Comparison of ENCODE assay signal across 19 mouse cellular contexts in the genomic region with DNA sequence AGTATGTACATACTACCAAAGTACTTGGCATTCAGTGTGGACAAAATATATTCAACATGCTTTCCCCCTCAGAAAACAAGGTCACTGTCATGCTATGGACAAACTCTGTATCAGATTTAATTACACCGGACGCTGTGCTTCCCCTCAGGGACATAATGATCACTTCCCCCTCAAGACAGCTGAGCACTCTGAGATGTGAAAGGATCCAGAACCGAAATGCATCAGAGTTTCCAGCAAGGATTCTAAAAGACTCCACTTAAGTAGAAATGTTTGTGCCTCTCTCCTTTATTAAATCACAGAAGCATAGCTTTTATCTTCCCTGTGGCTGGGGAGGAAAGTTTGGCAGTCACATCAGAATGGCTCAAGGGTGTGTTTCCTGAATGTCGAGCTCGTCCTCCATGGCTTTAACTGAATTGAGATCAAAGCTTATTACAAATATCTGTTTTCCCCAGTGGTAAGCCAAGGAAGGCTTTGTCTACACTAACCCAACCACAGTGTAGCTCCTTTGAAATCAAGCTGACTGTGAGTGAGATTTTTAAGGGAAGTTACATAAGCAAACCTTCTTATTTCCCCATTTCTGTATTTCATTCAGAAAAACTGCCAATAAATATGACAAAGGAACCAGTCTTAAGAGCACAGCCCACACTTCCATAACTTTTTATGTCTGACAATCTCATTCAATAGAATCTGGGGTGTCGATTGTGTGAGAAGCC.
A peak's percentile ranks its signal among the peaks of the same experiment; 100 is the strongest.
DNase-seq lines count a peak whose midpoint lies in the region; ATAC-seq and TF ChIP-seq lines count a peak whose summit lies in the region.
"Had no signal": no experiment of that assay in that cellular context is flagged by ENCODE, and none has a peak within 500 bp of the region (broad histone marks: within the 10 kb centered on the region; RNA-seq: fewer than 3 reads in every experiment).

No protein-coding gene starts in this region.

- peak overlapping the region; percentile 23; the same call in 1 of the 2 replicates for H3K4me2 ChIP-seq in heart, embryonic 14.5 days (ENCODE audit: low read length)
- no peak overlapping the region for H3K4me2 ChIP-seq in lung, embryonic 16.5 days (ENCODE audit: low read depth, low read length)
- H3K4me2 ChIP-seq in intestine, embryonic 16.5 days (ENCODE audit: low read depth, low read length): no peak overlapping the region
- H3K4me2 ChIP-seq: hindbrain, embryonic 12.5 days; stomach, embryonic 15.5 days had no signal

- H3K4me1 ChIP-seq in heart, embryonic 14.5 days (ENCODE audit: control insufficient read depth in 2 of 2, insufficient read depth in 2 of 2, low read length in 2 of 2): peaks cover 2 to 13% of the 10 kb centered on the region in 2 experiments; a peak in 3 of 4 replicates
- peaks cover 5% of the 10 kb centered on the region; the same call in 1 of the 2 replicates for H3K4me1 ChIP-seq in lung, embryonic 16.5 days (replicated peaks; ENCODE audit: control insufficient read depth, insufficient read depth, low read length)
- no peaks in the 10 kb centered on the region for H3K4me1 ChIP-seq in lung, adult 2 months (ENCODE audit: control insufficient read depth, insufficient read depth, low read length)
- H3K4me1 ChIP-seq in bone marrow macrophage, adult 2 months (ENCODE audit: control insufficient read depth, insufficient read depth, low read length): peaks cover 9% of the 10 kb centered on the region
- H3K4me1 ChIP-seq in intestine, embryonic 16.5 days (ENCODE audit: control insufficient read depth, insufficient read depth, low read length): no peaks in the 10 kb centered on the region
- H3K4me1 ChIP-seq: forebrain, embryonic 10.5 days; hindbrain, embryonic 12.5 days; megakaryocyte, embryonic 14.5 days; stomach, embryonic 15.5 days had no signal

- peak overlapping the region; percentile 41 to 50; a peak in 3 of 4 replicates for H3K27ac ChIP-seq in heart, embryonic 14.5 days (replicated peaks in 1 of 2; ENCODE audit: control insufficient read depth in 1 of 2, insufficient read depth in 1 of 2, low read depth in 2 of 2, low read length in 2 of 2)
- peak overlapping the region; percentile 57; the same call in 1 of the 2 replicates for H3K27ac ChIP-seq in lung, embryonic 16.5 days (ENCODE audit: low read length)
- H3K27ac ChIP-seq in bone marrow macrophage, adult 2 months (ENCODE audit: insufficient read depth, low read depth, low read length): peak overlapping the region; percentile 78
- no peak overlapping the region for H3K27ac ChIP-seq in intestine, embryonic 16.5 days (ENCODE audit: low read length)
- H3K27ac ChIP-seq: forebrain, embryonic 10.5 days; hindbrain, embryonic 12.5 days; liver, embryonic 14.5 days; stomach, embryonic 15.5 days had no signal

- no peaks in the 10 kb centered on the region for H3K36me3 ChIP-seq in heart, embryonic 14.5 days (ENCODE audit: control insufficient read depth, insufficient read depth, low read length)
- H3K36me3 ChIP-seq in lung, embryonic 16.5 days (ENCODE audit: control insufficient read depth, insufficient read depth, low read length): no peaks in the 10 kb centered on the region
- no peaks in the 10 kb centered on the region for H3K36me3 ChIP-seq in intestine, embryonic 16.5 days (ENCODE audit: control insufficient read depth, insufficient read depth, low read length)
- H3K36me3 ChIP-seq: forebrain, embryonic 10.5 days; hindbrain, embryonic 12.5 days; stomach, embryonic 15.5 days had no signal

- intact Hi-C loops in heart, postnatal 25 days (cut with DNase I): no loop called here
- intact Hi-C loops in left cerebral cortex, postnatal 14 days (cut with DNase I): no loop called here

- ATAC-seq in heart, embryonic 14.5 days (ENCODE audit: insufficient number of reproducible peaks, insufficient read depth, low FRiP score, low read depth): no peak
- ATAC-seq in lung, embryonic 16.5 days (ENCODE audit: low read depth): peak; percentile 15; the same call in 1 of the 2 replicates
- ATAC-seq in intestine, embryonic 16.5 days: peak; percentile 36

- no peak overlapping the region for H3K4me3 ChIP-seq in heart, embryonic 14.5 days (ENCODE audit: control insufficient read depth in 1 of 2, insufficient read depth in 1 of 2, low read depth in 1 of 2, low read length in 2 of 2)
- H3K4me3 ChIP-seq in lung, embryonic 16.5 days (ENCODE audit: low read length): no peak overlapping the region
- no peak overlapping the region for H3K4me3 ChIP-seq in lung, adult 2 months (replicated peaks; ENCODE audit: extremely low read depth, low read depth, low read length)
- H3K4me3 ChIP-seq in bone marrow macrophage, adult 2 months (ENCODE audit: insufficient read depth, low read length): no peak overlapping the region
- H3K4me3 ChIP-seq in intestine, embryonic 16.5 days (ENCODE audit: low read length): no peak overlapping the region
- H3K4me3 ChIP-seq: forebrain, embryonic 10.5 days; hindbrain, embryonic 12.5 days; megakaryocyte, embryonic 14.5 days; stomach, embryonic 15.5 days had no signal

- WGBS in heart, embryonic 14.5 days: 15% methylated on average over 6 of the region's 6 CpGs
- 19% methylated on average over 6 of the region's 6 CpGs for WGBS in lung, embryonic 16.5 days
- 16% methylated on average over 6 of the region's 6 CpGs for WGBS in lung, adult 2 months
- 25% methylated on average over 6 of the region's 6 CpGs for WGBS in intestine, embryonic 16.5 days

- no peaks in the 10 kb centered on the region for H3K9me3 ChIP-seq in heart, embryonic 14.5 days (ENCODE audit: control insufficient read depth, low read length)
- no peaks in the 10 kb centered on the region for H3K9me3 ChIP-seq in lung, embryonic 16.5 days (ENCODE audit: control insufficient read depth, low read length)
- H3K9me3 ChIP-seq in intestine, embryonic 16.5 days (ENCODE audit: control insufficient read depth, low read length): no peaks in the 10 kb centered on the region
- H3K9me3 ChIP-seq: forebrain, embryonic 10.5 days; hindbrain, embryonic 12.5 days; megakaryocyte, embryonic 14.5 days; stomach, embryonic 15.5 days had no signal

- TF ChIP-seq CTCF in lung, adult 2 months (IDR thresholded peaks at IDR 0.05; ENCODE audit: insufficient read depth, low read length): no peak
- TF ChIP-seq CTCF in bone marrow macrophage, adult 2 months (IDR thresholded peaks at IDR 0.05; ENCODE audit: low read depth, low read length): no peak

- no peaks in the 10 kb centered on the region for H3K27me3 ChIP-seq in heart, embryonic 14.5 days (ENCODE audit: control insufficient read depth, insufficient read depth, low read length)
- H3K27me3 ChIP-seq in lung, embryonic 16.5 days (ENCODE audit: control insufficient read depth, insufficient read depth, low read depth, low read length): no peaks in the 10 kb centered on the region
- no peaks in the 10 kb centered on the region for H3K27me3 ChIP-seq in intestine, embryonic 16.5 days (replicated peaks; ENCODE audit: control insufficient read depth, insufficient read depth, low read length)
- H3K27me3 ChIP-seq: hindbrain, embryonic 12.5 days; megakaryocyte, embryonic 14.5 days; stomach, embryonic 15.5 days had no signal

- no peak for DNase-seq in heart, postnatal 25 days (ENCODE audit: low spot score)
- no peak for DNase-seq in lung, adult 2 months
- no peak for DNase-seq in left cerebral cortex, postnatal 14 days (ENCODE audit: low spot score in 2 of 2)
- DNase-seq in adrenal gland, postnatal 36 days: no peak
- DNase-seq: adrenal gland, postnatal 14 days; cerebellum, postnatal 14 days; gastrocnemius, postnatal 14 days; kidney, adult 11 months; kidney, postnatal 36 days; left cerebral cortex, postnatal 4 days had no signal

- TF ChIP-seq POLR2A in lung, adult 2 months (IDR thresholded peaks at IDR 0.05; ENCODE audit: borderline replicate concordance, extremely low read depth, low read depth, low read length): no peak
- TF ChIP-seq POLR2A in bone marrow macrophage, adult 2 months (IDR thresholded peaks at IDR 0.05; ENCODE audit: borderline replicate concordance, low read depth, low read length): no peak

- no peak overlapping the region for H3K9ac ChIP-seq in heart, embryonic 14.5 days (ENCODE audit: low read length)
- H3K9ac ChIP-seq in lung, embryonic 16.5 days (ENCODE audit: low read length): no peak overlapping the region
- H3K9ac ChIP-seq in intestine, embryonic 16.5 days (ENCODE audit: low read depth, low read length): no peak overlapping the region
- H3K9ac ChIP-seq: hindbrain, embryonic 12.5 days; liver, embryonic 14.5 days; stomach, embryonic 15.5 days had no signal
